Mouse (Mus musculus) stomach, postnatal 0 days (tissue): Measurements from ENCODE around the gene Lrpprc. TPM values are rescaled to one million over a fixed set of nuclear protein-coding genes. Genes with fewer than 3 reads are reported as not detected.

Experiments used
- ATAC-seq: fragments of 200-750 bp; cut with Nextera tagmentation; 2 replicates; pipeline ENCODE4 v1.8.0; 2017; ENCODE audit not compliant: low FRiP score, low TSS enrichment
- DNase-seq: peaks from one replicate; pipeline ENCODE4 v3.0.0-alpha.2; 2016; ENCODE audit warnings: low spot score
- H3K27ac ChIP-seq: fragments of 300-500 bp; sonication (generic); replicated peaks from 2 replicates; pipeline ENCODE4 v1.5.1; 2014; ENCODE audit warnings: mild to moderate bottlenecking, control low read depth
- H3K27me3 ChIP-seq: fragments of 300-500 bp; sonication (generic); 2 replicates; pipeline ENCODE4 v1.6.1; 2014; ENCODE audit warnings: low read length; ENCODE audit not compliant: control insufficient read depth, insufficient read depth
- H3K36me3 ChIP-seq: fragments of 300-500 bp; sonication (generic); 2 replicates; pipeline ENCODE4 v1.6.1; 2014; ENCODE audit warnings: low read length, mixed read lengths; ENCODE audit not compliant: control insufficient read depth, insufficient read depth
- H3K4me1 ChIP-seq: fragments of 300-500 bp; sonication (generic); replicated peaks from 2 replicates; pipeline ENCODE4 v1.6.1; 2014; ENCODE audit warnings: antibody characterized with exemption; ENCODE audit not compliant: control insufficient read depth, insufficient read depth
- H3K4me2 ChIP-seq: fragments of 300-500 bp; sonication (generic); replicated peaks from 2 replicates; pipeline ENCODE4 v1.6.1; 2014; ENCODE audit warnings: low read depth, mild to moderate bottlenecking, control low read depth, moderate library complexity
- H3K4me3 ChIP-seq: fragments of 300-500 bp; sonication (generic); 2 replicates; pipeline ENCODE4 v1.5.1; 2014; ENCODE audit warnings: low read depth, low read length, control low read depth
- H3K9ac ChIP-seq: fragments of 300-500 bp; sonication (generic); 2 replicates; pipeline ENCODE4 v1.6.1; 2014; ENCODE audit warnings: mild to moderate bottlenecking, low read length, control low read depth, mixed read lengths
- H3K9me3 ChIP-seq: fragments of 300-500 bp; sonication (generic); 2 replicates; pipeline ENCODE4 v1.6.1; 2016; ENCODE audit warnings: low read length; ENCODE audit not compliant: control insufficient read depth
- CTCF ChIP-seq: IDR thresholded peaks from 2 replicates; pipeline ENCODE4 v1.5.1; 2016; ENCODE audit warnings: antibody characterized with exemption, low read depth, mild to moderate bottlenecking, moderate library complexity
- EP300 ChIP-seq: optimal IDR thresholded peaks from 2 replicates; pipeline ENCODE3; 2016; ENCODE audit warnings: antibody characterized with exemption
- WGBS: fragments of 180-500 bp; shearing (Covaris S2); extraction: QIAGEN DNeasy Blood & Tissue Kit; methylation state at CpG from one replicate; pipeline ENCODE4 v1.1.7; 2014; 5-methylcytosine and 5-hydroxymethylcytosine counted together
- polyA plus RNA-seq: library from polyadenylated mRNA; unstranded; fragments of >200 nt; fragmentation: Nextera tagmentation; extraction: Ambion mirVana; gene quantifications from 2 replicates; pipeline ENCODE4 v1.2.1, GENCODE M21; 2015

Lrpprc gene
- polyA plus RNA-seq, 1 experiment from 2014 or later, result 14.6 TPM

DNA sequence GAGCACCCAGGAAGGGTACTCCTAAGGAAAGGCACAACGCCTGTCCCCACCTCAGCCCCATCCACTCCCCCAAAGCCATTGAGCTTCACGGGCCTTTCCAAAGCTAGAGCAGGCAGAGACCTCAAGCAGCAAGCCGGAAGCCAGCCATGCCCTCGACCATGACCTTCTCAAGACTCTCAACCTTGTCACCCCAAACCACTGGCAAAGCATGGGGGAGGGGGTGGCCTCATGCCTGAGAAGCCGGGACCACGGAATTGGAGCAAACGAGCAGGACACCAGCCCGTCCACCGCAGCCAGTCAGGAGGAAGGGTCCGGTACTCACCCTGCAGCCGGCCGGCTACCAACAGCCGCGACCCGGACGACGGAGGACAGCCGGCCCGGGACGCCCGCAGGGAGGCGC is 546 bp downstream of the Lrpprc start:
- H3K9ac ChIP-seq, result peak overlapping the region; percentile 90

DNA sequence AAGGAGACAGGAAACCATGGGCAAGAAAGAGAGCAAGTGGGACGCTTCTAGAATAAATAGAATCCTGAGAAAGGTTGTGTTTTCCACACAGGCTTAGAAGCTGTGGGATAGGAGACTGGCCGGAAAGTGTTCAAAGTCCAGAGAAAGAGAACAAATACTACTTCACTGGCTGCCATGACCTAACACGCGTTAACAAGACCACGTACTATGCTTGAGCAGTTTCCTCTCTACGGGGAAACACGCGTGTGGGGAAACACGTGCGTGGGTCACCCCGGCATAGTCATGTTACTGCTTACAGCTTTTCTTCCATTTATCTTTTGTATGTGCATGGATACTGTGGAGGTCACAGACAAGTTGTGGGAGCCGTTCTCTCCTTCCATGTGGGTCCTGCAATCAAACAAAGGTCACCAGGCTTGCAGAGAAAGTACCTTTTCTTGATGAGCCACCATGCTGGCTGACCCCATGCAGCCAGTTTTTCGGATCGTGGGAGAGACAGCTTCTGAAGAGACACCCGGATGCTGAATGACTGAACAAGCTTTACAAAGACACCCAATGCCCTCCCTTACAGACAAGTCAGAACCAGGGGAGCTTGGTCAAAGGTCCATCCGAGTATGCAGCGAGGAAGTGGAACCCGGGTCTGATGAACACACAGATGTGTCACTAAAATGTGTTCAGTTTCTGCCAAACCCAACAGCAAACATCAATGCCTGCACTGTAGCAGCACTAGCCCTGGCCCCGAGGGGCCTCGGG is 2.0 kb downstream of the Lrpprc start:
- H3K27ac ChIP-seq, result no peak overlapping the region
- no peaks in the 10 kb centered on the region for H3K27me3 ChIP-seq
- no peaks in the 10 kb centered on the region for H3K4me1 ChIP-seq
- TF ChIP-seq CTCF (no peak), EP300 (no peak)
- H3K36me3 ChIP-seq, result no peaks in the 10 kb centered on the region
- ATAC-seq, result no peak
- WGBS, result 89% methylated on average over 20 of the region's 20 CpGs
- no peaks in the 10 kb centered on the region for H3K9me3 ChIP-seq
- no peak overlapping the region for H3K4me2 ChIP-seq
- no peak overlapping the region for H3K9ac ChIP-seq
- no peak overlapping the region for H3K4me3 ChIP-seq
- no peak for DNase-seq

More for the DNA sequence above, 546 bp downstream of the Lrpprc start:
- Histone ChIP-seq H3K9me3 (no peaks in the 10 kb centered on the region), H3K4me1 (no peaks in the 10 kb centered on the region), H3K4me2 (peak overlapping the region; percentile 93), H3K36me3 (no peaks in the 10 kb centered on the region), H3K27ac (peak overlapping the region; percentile 83), H3K4me3 (peak overlapping the region; percentile 97), H3K27me3 (no peaks in the 10 kb centered on the region)
- ATAC-seq (peak; percentile 22), DNase-seq (no peak)
- under 1% methylated on average over 22 of the region's 22 CpGs for WGBS
- TF ChIP-seq CTCF, result no peak
- no peak for TF ChIP-seq EP300

DNA sequence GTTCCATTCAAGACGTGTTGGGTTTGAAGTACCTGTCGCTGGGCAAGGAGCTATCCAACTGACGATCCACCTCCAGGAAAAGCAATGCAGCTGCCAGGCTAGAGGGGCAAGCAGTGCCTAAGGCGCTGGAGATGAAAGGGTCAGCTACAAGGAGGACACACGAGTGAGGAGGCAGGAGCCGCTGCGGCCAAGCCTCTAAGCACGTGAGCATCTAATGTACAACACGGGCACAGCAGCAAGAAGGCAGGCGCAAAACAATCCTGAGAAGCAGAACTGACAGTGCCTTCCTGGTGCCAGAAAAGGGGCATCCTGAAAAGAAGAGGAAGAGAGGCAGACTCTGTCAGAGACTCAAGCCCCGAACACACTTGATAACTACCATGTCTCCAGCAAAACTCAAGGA is 3.1 kb downstream of the Lrpprc start:
- H3K27ac ChIP-seq, result no peak overlapping the region
- H3K36me3 ChIP-seq, result peaks cover 3% of the 10 kb centered on the region; the same call in 1 of the 2 replicates
- H3K4me2 ChIP-seq, result no peak overlapping the region
- H3K4me3 ChIP-seq, result no peak overlapping the region
- H3K27me3 ChIP-seq, result no peaks in the 10 kb centered on the region
- no peaks in the 10 kb centered on the region for H3K9me3 ChIP-seq
- DNase-seq, result no peak
- TF ChIP-seq CTCF (no peak), EP300 (no peak)
- H3K9ac ChIP-seq, result no peak overlapping the region
- no peaks in the 10 kb centered on the region for H3K4me1 ChIP-seq
- no peak for ATAC-seq
- WGBS, result 86% methylated on average over 11 of the region's 11 CpGs

DNA sequence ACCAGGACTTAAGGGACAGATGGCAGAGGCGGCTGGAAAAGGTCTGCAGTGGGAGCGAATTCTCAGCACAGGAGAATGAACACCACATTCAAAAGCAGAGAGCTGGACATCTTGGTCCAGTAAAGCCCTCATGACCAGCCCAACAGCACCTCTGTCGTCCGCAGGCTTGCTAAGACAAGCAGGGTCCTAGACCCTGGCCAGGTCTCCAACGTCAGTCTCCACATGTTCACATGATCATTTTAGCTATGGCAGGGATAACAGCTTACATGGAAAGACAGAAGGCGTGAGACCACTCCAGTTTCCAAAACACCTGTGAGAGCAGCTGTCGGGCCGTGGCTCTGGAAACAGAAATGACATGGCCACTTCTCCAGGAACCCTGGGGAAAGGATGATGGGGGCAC is 3.7 kb downstream of the Lrpprc start:
- no peak overlapping the region for H3K27ac ChIP-seq
- WGBS, result 90% methylated on average over 8 of the region's 8 CpGs

DNA sequence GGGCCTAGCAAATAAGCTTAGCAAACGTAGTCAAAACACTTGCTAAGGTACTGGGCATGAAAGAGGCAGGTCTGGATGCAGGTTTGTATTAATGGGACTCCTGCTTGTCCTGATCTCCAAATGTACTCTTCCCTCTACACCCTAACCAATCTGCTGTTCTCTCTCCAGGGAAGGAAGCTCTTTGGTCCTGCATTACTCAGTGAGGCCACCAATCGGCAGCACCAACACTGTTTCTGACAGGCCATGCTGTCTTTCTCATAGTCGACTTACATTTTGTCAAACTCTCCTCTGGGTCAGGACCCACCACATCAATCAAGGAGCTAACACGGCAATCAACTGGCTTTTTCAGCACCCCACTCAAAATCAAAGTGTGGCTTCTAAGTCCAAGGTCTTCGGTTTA is 5.4 kb downstream of the Lrpprc start:
- no peaks in the 10 kb centered on the region for H3K4me1 ChIP-seq
- TF ChIP-seq CTCF (peak; percentile 35; the same call in 1 of the 2 replicates), EP300 (no peak)
- ATAC-seq, result no peak
- H3K9me3 ChIP-seq, result no peaks in the 10 kb centered on the region
- H3K27me3 ChIP-seq, result no peaks in the 10 kb centered on the region
- peaks cover 3% of the 10 kb centered on the region; the same call in 1 of the 2 replicates for H3K36me3 ChIP-seq
- WGBS, result 64% methylated on average over 5 of the region's 5 CpGs
- DNase-seq, result no peak
- no peak overlapping the region for H3K4me2 ChIP-seq
- H3K9ac ChIP-seq, result no peak overlapping the region
- no peak overlapping the region for H3K4me3 ChIP-seq
- H3K27ac ChIP-seq, result no peak overlapping the region

More for the DNA sequence above, 3.7 kb downstream of the Lrpprc start:
- H3K4me3 ChIP-seq, result no peak overlapping the region
- H3K4me2 ChIP-seq, result no peak overlapping the region
- TF ChIP-seq EP300, result no peak
- TF ChIP-seq CTCF, result no peak
- H3K36me3 ChIP-seq, result peaks cover 3% of the 10 kb centered on the region; the same call in 1 of the 2 replicates
- no peaks in the 10 kb centered on the region for H3K27me3 ChIP-seq
- H3K9ac ChIP-seq, result no peak overlapping the region
- H3K9me3 ChIP-seq, result no peaks in the 10 kb centered on the region
- DNase-seq (no peak), ATAC-seq (no peak)
- no peaks in the 10 kb centered on the region for H3K4me1 ChIP-seq

DNA sequence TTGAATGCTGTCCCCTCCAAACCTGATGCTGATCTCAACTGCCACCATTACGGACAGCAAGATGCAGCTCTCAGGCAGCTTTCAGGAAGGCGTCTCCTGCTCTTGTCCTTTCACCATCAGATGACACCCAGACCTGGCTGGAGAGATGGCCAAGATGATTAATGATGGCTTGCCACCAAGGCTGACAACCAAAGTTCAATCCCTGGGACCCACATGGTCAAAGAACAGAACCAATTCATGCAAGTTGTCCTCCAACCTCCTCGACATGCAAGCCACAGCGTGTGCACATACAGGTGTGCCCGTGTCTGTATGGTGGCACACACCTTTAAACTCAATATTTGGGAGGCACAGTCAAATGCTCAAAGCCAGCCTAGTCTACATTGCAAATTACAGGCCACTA is 7.1 kb downstream of the Lrpprc start:
- DNase-seq, result no peak
- TF ChIP-seq CTCF (no peak), EP300 (no peak)

More for the DNA sequence above, 7.1 kb downstream of the Lrpprc start:
- no peak overlapping the region for H3K4me2 ChIP-seq
- no peaks in the 10 kb centered on the region for H3K4me1 ChIP-seq
- 84% methylated on average over 5 of the region's 5 CpGs for WGBS
- peaks cover 3% of the 10 kb centered on the region; the same call in 1 of the 2 replicates for H3K36me3 ChIP-seq
- no peaks in the 10 kb centered on the region for H3K9me3 ChIP-seq
- no peaks in the 10 kb centered on the region for H3K27me3 ChIP-seq
- no peak overlapping the region for H3K27ac ChIP-seq
- H3K9ac ChIP-seq, result no peak overlapping the region
- ATAC-seq, result no peak
- H3K4me3 ChIP-seq, result no peak overlapping the region
